Mouse (Mus musculus) gastrocnemius, postnatal 25 days (tissue): Measurements from ENCODE around the gene Gcfc2. TPM values are rescaled to one million over a fixed set of nuclear protein-coding genes. Genes with fewer than 3 reads are reported as not detected.

Experiments
- DNase-seq: peaks from one replicate; pipeline ENCODE4 v3.0.0; 2022
- microRNA-seq, 2 experiments: library from miRNA; unstranded; fragments of <30 nt; microRNA quantifications; one replicate each; pipeline ENCODE4 v1.2.0; 2021; ENCODE audit warnings: borderline replicate concordance in 2 of 2
- total RNA-seq, 2 experiments: library from RNA; stranded (reverse); gene quantifications; 1 replicate in 1 of 2; 2 replicates in 1 of 2; pipeline ENCODE4 v1.2.3; 2021

Gene Gcfc2
- total RNA-seq, 2 experiments from 2014 or later = 2.7 to 3.5 TPM

- DNase-seq = peak; percentile 21
Measured at GRCm38 (mm10) chr6:81975971-81976621, 52.6 kb downstream of the Gcfc2 start.

- DNase-seq = no peak
Measured at GRCm38 (mm10) chr6:81979286-81979685, 55.8 kb downstream of the Gcfc2 start.

- DNase-seq = no peak
Measured at GRCm38 (mm10) chr6:81986171-81986570, 62.7 kb downstream of the Gcfc2 start.

GRCm38 (mm10) chr6:81986599-81986998 lies 63.1 kb downstream of the Gcfc2 start:
- no peak for DNase-seq

GRCm38 (mm10) chr6:81987010-81987409 lies 63.5 kb downstream of the Gcfc2 start:
- DNase-seq = peak; percentile 38

GRCm38 (mm10) chr6:81987580-81987979 lies 64.1 kb downstream of the Gcfc2 start:
- DNase-seq = no peak

GRCm38 (mm10) chr6:81988341-81988740 lies 64.9 kb downstream of the Gcfc2 start:
- no peak for DNase-seq

- no peak for DNase-seq
Measured at GRCm38 (mm10) chr6:81990049-81990810, 66.8 kb downstream of the Gcfc2 start.

Small RNAs within 50 kb of the gene (microRNA-seq; reads per million reads assigned to microRNA genes)
- gene Mir468 (0 reads per million in 2 experiments), gene Mir7232 (0 reads per million in 2 experiments)

Other genes starting within 250 kb of the Gcfc2 start
- gene Mrpl19, start 42.3 kb downstream of the Gcfc2 start, total RNA-seq = 10 to 100 TPM; 21.0 to 22.6 TPM
- gene Eva1a, start 117.4 kb downstream of the Gcfc2 start, total RNA-seq = 1 to 10 TPM in 1 of 2 experiments, under 1 TPM in 1; 0.69 to 1.3 TPM